Mouse (Mus musculus): ENCODE measurements at regions not wholly inside any gene's neighbourhood (a gene's known extent, or its start where the extent isn't known, plus 50 kb on each side); places are given as distances from the start of the nearest gene placed in this dataset.

GRCm38 (mm10) chr1:103762044-103762663 lies 1006.2 kb upstream of the Cdh20 start:
- no peak for DNase-seq (ENCODE audit: low spot score in 2 of 2)

DNA sequence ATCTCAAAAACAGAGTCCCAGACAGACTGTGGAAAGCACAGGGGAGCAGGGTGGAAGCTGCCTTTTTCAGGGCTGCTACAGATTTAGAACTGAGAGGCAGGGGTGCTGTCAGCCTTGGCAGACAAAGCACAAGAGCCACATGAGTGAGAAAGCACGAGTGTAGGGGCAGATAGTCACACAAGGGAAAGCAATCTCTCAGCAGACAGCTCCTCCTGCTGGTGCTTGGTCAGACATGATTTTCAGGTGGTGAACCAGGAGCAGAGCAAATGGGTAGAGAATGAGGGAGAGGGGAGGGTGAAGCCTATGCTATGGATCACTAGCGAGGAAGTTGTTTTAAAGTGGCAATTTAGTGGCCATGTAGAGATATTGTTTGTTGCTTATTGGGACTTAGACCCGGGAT lies 1005.6 kb upstream of the Cdh20 start:
- no peak for DNase-seq (ENCODE audit: low spot score in 2 of 2)

GRCm38 (mm10) chr1:103767315-103767714 lies 1001.0 kb upstream of the Cdh20 start:
- DNase-seq (ENCODE audit: low spot score in 2 of 2), result peak in 1 of 2 experiments; percentile 29

GRCm38 (mm10) chr1:103784692-103785091 lies 983.6 kb upstream of the Cdh20 start:
- no peak for DNase-seq (ENCODE audit: low spot score in 2 of 2)

DNA sequence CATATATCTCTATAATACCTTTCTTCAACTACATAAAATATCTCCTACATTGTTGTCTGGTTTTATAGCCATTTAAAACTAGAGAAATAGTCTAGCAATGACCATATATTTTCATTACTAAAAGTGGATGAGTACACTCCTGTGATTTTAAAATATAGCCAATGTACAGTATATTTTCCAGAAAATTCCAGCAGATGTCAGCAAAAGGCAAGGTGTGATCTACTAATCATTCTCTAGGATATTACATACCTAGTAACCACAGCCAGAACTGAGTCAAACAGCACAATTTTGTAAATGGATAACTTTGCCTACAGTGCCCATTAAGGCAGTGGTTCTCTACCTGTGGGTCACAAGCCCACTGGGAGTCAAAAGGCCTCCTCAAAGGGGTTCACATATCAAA lies 972.0 kb upstream of the Cdh20 start:
- no peak for DNase-seq (ENCODE audit: low spot score in 2 of 2)

DNA sequence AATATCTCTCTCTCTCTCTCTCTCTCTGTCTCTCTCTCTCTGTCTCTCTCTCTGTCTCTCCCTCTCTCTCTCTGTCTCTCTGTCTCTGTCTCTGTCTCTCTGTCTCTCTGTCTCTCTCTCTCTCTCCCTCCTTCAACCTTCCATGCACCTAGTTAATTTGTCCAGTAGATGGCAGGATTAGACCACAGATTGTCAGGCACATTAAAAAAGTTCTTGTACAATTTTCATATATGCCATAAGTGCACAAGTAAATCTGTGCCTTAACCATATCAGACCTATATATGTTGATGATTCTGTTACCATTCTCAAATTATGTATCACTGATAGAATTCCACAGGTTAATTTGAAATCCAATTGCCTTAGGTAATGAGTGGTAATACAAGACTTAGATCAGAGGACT lies 969.0 kb upstream of the Cdh20 start:
- DNase-seq (ENCODE audit: low spot score in 2 of 2), result peak; percentile 28 to 38

DNA sequence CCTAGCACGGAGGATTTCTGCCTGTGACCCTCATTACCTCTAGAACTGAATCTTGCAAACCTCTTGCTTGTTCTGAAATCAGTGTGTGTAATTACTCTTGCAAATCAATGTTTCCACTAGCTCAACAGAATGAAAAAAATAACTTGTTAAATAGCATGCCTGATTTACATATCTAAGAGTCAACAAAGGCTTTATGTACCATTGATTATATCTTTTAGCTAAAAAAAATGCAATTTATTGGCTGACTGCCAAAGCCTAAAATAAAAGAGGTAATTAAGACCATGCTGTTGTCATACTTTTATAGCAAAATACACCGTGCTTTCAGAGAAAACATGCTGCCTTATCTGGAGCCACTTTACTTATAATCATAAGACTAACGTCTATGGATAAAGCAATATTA lies 950.4 kb upstream of the Cdh20 start:
- no peak for DNase-seq (ENCODE audit: low spot score in 2 of 2)
